Mouse (Mus musculus): ENCODE data around the gene Fcgrt. TPM values are rescaled to one million over a fixed set of nuclear protein-coding genes. Genes with fewer than 3 reads are reported as not detected.
"Not testable (repeated sequence)": the region's sequence is repeated elsewhere in the genome, so short reads cannot be mapped to it uniquely, and the experiment has no call there.

The Fcgrt gene
- polyA plus RNA-seq, 1 experiment from 2014 or later: 93.5 TPM

DNA sequence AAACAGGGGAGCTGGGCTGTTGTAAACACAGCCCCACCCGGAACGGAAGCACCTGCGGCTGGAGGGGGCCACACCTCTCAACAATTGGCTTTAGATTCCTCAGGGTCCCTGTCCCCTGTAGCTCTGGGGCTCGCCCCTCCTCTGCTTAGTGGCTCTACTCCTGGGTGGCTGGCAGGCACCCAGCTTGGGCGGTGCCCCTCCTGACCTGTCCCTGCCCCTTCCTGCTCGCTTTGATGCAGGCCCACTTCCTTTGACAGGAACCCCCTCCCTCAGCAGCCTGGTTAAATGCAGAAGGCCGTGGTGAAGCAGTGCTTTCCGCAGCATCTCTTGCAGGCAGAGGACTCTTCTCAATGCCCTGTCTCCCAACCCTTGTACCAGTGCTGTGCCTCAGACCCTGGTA is 17.8 kb upstream of the Fcgrt start:
- Histone ChIP-seq H3K9me3 (replicated peaks) (no peaks in the 10 kb centered on the region), H3K27ac (peak overlapping the region; percentile 60), H3K4me3 (replicated peaks) (0 out of 2 replicates have a peak overlapping the region, but pooled peaks have one; percentile 90), H3K9ac (peak overlapping the region; percentile 23), H3K4me2 (peak overlapping the region; percentile 14), H3K4me1 (peaks cover 54% of the 10 kb centered on the region), H3K27me3 (no peaks in the 10 kb centered on the region), H3K36me3 (peaks cover 64% of the 10 kb centered on the region)
- no peak for ATAC-seq (replicated peaks; ENCODE audit: low FRiP score)
- 68% methylated on average over 8 of the region's 8 CpGs for WGBS

DNA sequence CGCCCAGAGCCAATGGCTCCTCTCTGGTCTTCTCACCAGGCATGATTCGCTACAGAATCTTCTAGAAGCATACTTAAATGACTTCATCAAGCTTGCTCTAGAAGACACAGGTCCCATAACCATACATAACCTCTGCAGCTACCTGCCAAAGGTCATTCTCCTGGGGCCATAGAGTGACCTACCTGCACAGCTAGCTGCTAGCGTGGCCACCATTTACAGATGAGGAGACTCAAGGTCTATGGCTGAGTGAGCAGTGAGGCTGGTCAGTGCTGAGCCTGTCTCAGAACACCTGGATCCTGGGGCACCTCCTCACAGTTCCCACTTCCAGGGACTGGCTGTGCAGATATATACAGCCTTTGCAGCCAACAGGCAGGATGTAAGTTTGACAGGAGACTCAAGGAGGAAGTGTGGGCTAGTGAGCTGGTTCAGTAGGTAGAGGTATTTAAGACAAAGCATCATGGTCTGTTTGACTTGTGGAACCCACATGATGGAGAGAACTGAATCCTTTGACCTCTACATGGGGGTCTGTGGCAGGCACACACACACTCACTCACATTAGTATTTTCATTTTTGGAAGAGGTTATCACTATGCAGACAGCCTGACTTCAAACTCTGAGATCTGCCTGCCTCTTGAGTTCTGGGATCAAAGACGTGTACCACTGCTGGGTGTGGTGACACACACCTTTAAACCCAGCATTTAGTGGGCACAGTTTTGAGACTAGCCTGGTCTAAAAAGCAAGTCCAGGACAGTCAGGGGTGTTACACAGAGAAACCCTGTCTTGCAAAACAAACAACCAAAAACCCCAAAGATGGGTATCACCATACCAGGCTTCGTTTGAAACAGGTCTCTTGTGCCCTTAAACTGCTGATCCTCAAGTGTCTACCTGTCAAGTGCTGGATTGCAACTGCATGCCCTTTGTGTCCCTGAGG is 16.4 kb upstream of the Fcgrt start:
- WGBS: 77% methylated on average over 5 of the region's 5 CpGs
- H3K9me3 ChIP-seq (replicated peaks): no peaks in the 10 kb centered on the region
- no peak for ATAC-seq (replicated peaks; ENCODE audit: low FRiP score)
- H3K27me3 ChIP-seq: no peaks in the 10 kb centered on the region
- H3K9ac ChIP-seq: 0 out of 2 replicates have a peak overlapping the region, but pooled peaks have one; percentile 18
- peaks cover 50% of the 10 kb centered on the region for H3K36me3 ChIP-seq
- H3K4me3 ChIP-seq (replicated peaks): no peak overlapping the region
- H3K27ac ChIP-seq: peak overlapping the region; percentile 60; the same call in 1 of the 2 replicates
- H3K4me1 ChIP-seq: peaks cover 40% of the 10 kb centered on the region
- no peak overlapping the region for H3K4me2 ChIP-seq

GRCm38 (mm10) chr7:45118336-45118735 is 14.7 kb upstream of the Fcgrt start:
- Histone ChIP-seq H3K27ac (peak overlapping the region; percentile 47), H3K4me2 (no peak overlapping the region), H3K9ac (no peak overlapping the region), H3K4me3 (replicated peaks) (no peak overlapping the region), H3K27me3 (no peaks in the 10 kb centered on the region), H3K4me1 (peaks cover 33% of the 10 kb centered on the region), H3K36me3 (peaks cover 46% of the 10 kb centered on the region), H3K9me3 (replicated peaks) (no peaks in the 10 kb centered on the region)
- no peak for ATAC-seq (replicated peaks; ENCODE audit: low FRiP score)
- 79% methylated on average over 6 of the region's 6 CpGs for WGBS

GRCm38 (mm10) chr7:45117566-45117965 is 13.9 kb upstream of the Fcgrt start:
- Histone ChIP-seq H3K36me3 (peaks cover 39% of the 10 kb centered on the region), H3K4me1 (peaks cover 26% of the 10 kb centered on the region), H3K27ac (peak overlapping the region; percentile 47), H3K9me3 (replicated peaks) (no peaks in the 10 kb centered on the region), H3K9ac (no peak overlapping the region), H3K4me3 (replicated peaks) (no peak overlapping the region), H3K27me3 (no peaks in the 10 kb centered on the region), H3K4me2 (no peak overlapping the region)
- ATAC-seq (replicated peaks; ENCODE audit: low FRiP score): no peak
- 67% methylated on average over 8 of the region's 8 CpGs for WGBS

DNA sequence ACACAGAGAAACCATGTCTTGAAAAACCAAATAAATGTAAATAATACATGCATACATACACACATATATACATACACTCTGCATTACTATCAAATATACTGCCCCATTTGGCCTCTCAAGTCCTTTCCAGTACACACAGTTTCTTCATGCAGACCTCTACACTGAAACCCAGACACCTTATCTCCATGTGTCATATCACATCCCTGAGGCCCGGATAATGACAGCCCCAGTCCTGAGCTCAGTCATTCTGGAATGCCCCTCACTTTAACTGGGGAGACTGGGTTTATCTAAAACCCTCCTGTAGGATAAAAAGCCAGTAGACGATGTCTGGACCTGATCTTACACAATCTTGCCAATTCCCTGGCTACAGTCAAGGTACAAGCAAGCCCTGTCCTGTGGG is 9.8 kb upstream of the Fcgrt start:
- H3K9ac ChIP-seq: no peak overlapping the region
- H3K4me1 ChIP-seq: peaks cover 11% of the 10 kb centered on the region
- no peak for ATAC-seq (replicated peaks; ENCODE audit: low FRiP score)

DNA sequence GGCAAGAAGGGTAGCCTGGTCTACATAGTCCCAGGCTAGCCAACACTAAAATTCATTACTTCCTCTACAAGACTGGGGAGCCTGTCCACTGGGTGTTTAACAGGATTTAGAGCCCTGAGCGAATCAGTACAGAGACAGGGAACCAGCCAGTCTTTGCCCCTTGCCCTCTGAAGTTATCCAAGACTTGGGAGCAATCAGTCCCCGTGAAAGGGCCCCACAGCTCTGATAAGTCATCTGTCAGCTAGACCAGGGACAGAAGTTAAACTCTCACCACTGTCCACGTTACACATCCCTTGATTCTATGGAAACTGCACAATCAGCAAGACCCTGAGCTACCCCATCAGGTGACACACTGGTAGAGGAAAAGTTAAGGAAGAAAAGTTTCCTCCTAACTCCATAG is 8.9 kb upstream of the Fcgrt start:
- Histone ChIP-seq H3K36me3 (no peaks in the 10 kb centered on the region), H3K4me2 (no peak overlapping the region), H3K27ac (no peak overlapping the region), H3K9me3 (replicated peaks) (no peaks in the 10 kb centered on the region), H3K27me3 (no peaks in the 10 kb centered on the region), H3K9ac (no peak overlapping the region), H3K4me1 (peaks cover 6% of the 10 kb centered on the region), H3K4me3 (replicated peaks) (no peak overlapping the region)
- whole genome bisulfite sequencing: 33% methylated on average over 3 of the region's 3 CpGs
- no peak for ATAC-seq (replicated peaks; ENCODE audit: low FRiP score)

More for the DNA sequence above, 9.8 kb upstream of the Fcgrt start:
- H3K36me3 ChIP-seq: no peaks in the 10 kb centered on the region; the same call in 1 of the 2 replicates
- H3K9me3 ChIP-seq (replicated peaks): no peaks in the 10 kb centered on the region
- H3K27ac ChIP-seq: no peak overlapping the region
- H3K27me3 ChIP-seq: no peaks in the 10 kb centered on the region
- WGBS: 72% methylated on average over 2 of the region's 2 CpGs
- no peak overlapping the region for H3K4me3 ChIP-seq (replicated peaks)
- H3K4me2 ChIP-seq: no peak overlapping the region

- WGBS: 60% methylated on average over 2 of the region's 2 CpGs
- Histone ChIP-seq H3K4me2 (no peak overlapping the region), H3K4me3 (replicated peaks) (no peak overlapping the region), H3K4me1 (peaks cover under 1% of the 10 kb centered on the region; the same call in 1 of the 2 replicates), H3K9ac (no peak overlapping the region), H3K27ac (no peak overlapping the region), H3K27me3 (no peaks in the 10 kb centered on the region), H3K9me3 (replicated peaks) (no peaks in the 10 kb centered on the region), H3K36me3 (no peaks in the 10 kb centered on the region)
- no peak for ATAC-seq (replicated peaks; ENCODE audit: low FRiP score)
These were observed 8.3 kb upstream of the Fcgrt start for GRCm38 (mm10) chr7:45111940-45112339.

DNA sequence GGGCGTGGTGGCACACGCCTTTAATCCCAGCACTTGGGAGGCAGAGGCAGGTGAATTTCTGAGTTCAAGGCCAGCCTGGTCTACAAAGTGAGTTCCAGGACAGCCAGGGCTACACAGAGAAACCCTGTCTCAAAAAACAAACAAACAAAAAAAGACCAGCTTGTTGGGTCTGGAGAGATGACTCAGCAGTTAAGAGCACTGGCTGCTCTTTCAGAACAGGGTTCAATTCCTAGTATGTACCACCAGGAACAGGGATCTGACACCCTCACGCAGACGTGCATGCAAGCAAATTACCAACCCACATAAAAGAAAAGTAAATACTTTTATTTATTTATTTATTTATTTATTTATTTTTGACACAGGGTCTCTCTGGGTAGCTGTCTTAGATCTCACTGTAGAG is 6.4 kb upstream of the Fcgrt start:
- not testable (repeated sequence) for ATAC-seq (replicated peaks; ENCODE audit: low FRiP score); H3K36me3 ChIP-seq; H3K9me3 ChIP-seq (replicated peaks); H3K27ac ChIP-seq; H3K4me3 ChIP-seq (replicated peaks); H3K27me3 ChIP-seq; H3K9ac ChIP-seq; H3K4me1 ChIP-seq; H3K4me2 ChIP-seq
- 92% methylated on average over 4 of the region's 4 CpGs for WGBS

GRCm38 (mm10) chr7:45107052-45107645 is 3.5 kb upstream of the Fcgrt start:
- Histone ChIP-seq H3K27me3 (no peaks in the 10 kb centered on the region), H3K4me2 (no peak overlapping the region), H3K9me3 (replicated peaks) (no peaks in the 10 kb centered on the region), H3K4me3 (replicated peaks) (no peak overlapping the region), H3K36me3 (no peaks in the 10 kb centered on the region), H3K9ac (no peak overlapping the region), H3K4me1 (peaks cover 32% of the 10 kb centered on the region), H3K27ac (no peak overlapping the region)
- no peak for ATAC-seq (replicated peaks; ENCODE audit: low FRiP score)
- 71% methylated on average over 5 of the region's 5 CpGs for WGBS

GRCm38 (mm10) chr7:45106441-45106840 is 2.8 kb upstream of the Fcgrt start:
- Histone ChIP-seq H3K4me3 (replicated peaks) (no peak overlapping the region), H3K4me1 (peaks cover 38% of the 10 kb centered on the region), H3K27ac (no peak overlapping the region), H3K9ac (no peak overlapping the region), H3K9me3 (replicated peaks) (no peaks in the 10 kb centered on the region), H3K36me3 (no peaks in the 10 kb centered on the region), H3K27me3 (no peaks in the 10 kb centered on the region), H3K4me2 (no peak overlapping the region)
- no peak for ATAC-seq (replicated peaks; ENCODE audit: low FRiP score)
- 60% methylated on average over 6 of the region's 6 CpGs for WGBS

GRCm38 (mm10) chr7:45105491-45105890 is 1.8 kb upstream of the Fcgrt start:
- Histone ChIP-seq H3K4me1 (peaks cover 38% of the 10 kb centered on the region), H3K4me3 (replicated peaks) (no peak overlapping the region), H3K36me3 (no peaks in the 10 kb centered on the region), H3K27ac (no peak overlapping the region; the same call in 1 of the 2 replicates), H3K27me3 (no peaks in the 10 kb centered on the region), H3K4me2 (no peak overlapping the region), H3K9ac (no peak overlapping the region), H3K9me3 (replicated peaks) (no peaks in the 10 kb centered on the region)
- 61% methylated on average over 8 of the region's 8 CpGs for whole genome bisulfite sequencing
- ATAC-seq (replicated peaks; ENCODE audit: low FRiP score): no peak

DNA sequence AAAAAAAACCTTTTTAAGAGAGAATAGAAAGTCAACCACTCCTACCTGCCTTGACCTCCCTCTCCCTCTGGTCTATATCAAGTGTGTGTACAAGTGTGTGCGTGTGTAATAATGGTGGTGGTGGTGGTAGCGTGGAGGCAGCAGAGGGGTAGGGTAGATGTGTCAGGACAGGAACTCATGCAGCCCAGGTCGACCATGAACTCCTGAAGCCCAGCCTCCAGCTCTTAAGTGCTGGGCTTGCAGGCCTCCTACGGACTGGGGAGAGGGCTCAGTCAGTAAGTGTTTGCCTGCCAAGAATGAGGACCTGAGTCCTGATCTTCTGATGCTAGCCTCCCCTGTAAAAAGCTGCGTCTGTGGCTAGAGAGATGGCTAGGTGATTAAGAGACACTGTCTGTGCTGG is 1.3 kb upstream of the Fcgrt start:
- Histone ChIP-seq H3K4me3 (replicated peaks) (no peak overlapping the region), H3K9ac (no peak overlapping the region), H3K9me3 (replicated peaks) (no peaks in the 10 kb centered on the region), H3K27me3 (no peaks in the 10 kb centered on the region), H3K4me2 (no peak overlapping the region), H3K36me3 (no peaks in the 10 kb centered on the region), H3K4me1 (peaks cover 38% of the 10 kb centered on the region), H3K27ac (no peak overlapping the region)
- 77% methylated on average over 5 of the region's 5 CpGs for WGBS
- no peak for ATAC-seq (replicated peaks; ENCODE audit: low FRiP score)
